Mouse (Mus musculus): ENCODE data around the gene Minos1. TPM values are rescaled to one million over a fixed set of nuclear protein-coding genes. Genes with fewer than 3 reads are reported as not detected.

Gene Minos1
- polyA plus RNA-seq, 1 experiment = 137 TPM

DNA sequence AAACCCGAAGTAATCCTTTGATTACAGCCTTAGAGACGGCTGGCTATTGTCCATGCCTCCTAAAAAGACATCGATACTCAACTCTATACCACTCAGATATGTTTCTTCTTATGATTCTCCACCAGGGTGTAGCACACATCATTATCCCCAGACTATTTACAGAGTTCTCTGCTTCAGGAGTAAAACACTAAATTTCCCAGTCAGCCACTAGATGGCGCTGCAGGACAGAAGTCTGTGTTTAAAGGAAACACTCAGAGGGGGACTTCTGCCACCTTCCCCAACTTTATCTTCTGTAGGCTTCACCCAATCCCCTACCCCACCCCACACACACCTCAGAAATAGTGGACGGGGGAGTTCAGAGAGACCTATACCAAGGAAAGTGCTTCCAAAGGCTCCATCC lies 44.9 kb downstream of the Minos1 start:
- Histone ChIP-seq H3K27me3 (ENCODE audit: control insufficient read depth, insufficient read depth, low read length, poor library complexity, severe bottlenecking) (no peaks in the 10 kb centered on the region), H3K4me1 (ENCODE audit: control insufficient read depth, insufficient read depth, low read length) (no peaks in the 10 kb centered on the region), H3K27ac (ENCODE audit: insufficient read depth, low read length) (no peak overlapping the region), H3K4me3 (ENCODE audit: low read depth, low read length) (no peak overlapping the region), H3K36me3 (ENCODE audit: control insufficient read depth, insufficient read depth, low read length, poor library complexity, severe bottlenecking) (no peaks in the 10 kb centered on the region), H3K9ac (ENCODE audit: low read depth, poor library complexity, severe bottlenecking) (no peak overlapping the region), H3K9me3 (replicated peaks; ENCODE audit: control insufficient read depth, insufficient read depth, low read length, poor library complexity, severe bottlenecking) (no peaks in the 10 kb centered on the region)
- TF ChIP-seq CTCF (IDR thresholded peaks at IDR 0.05; ENCODE audit: low read depth, low read length) (peak; percentile 34), POLR2A (IDR thresholded peaks at IDR 0.05; ENCODE audit: insufficient read depth, low read length) (no peak), EP300 (IDR thresholded peaks at IDR 0.05; ENCODE audit: insufficient read depth, low read depth, low read length) (no peak)

DNA sequence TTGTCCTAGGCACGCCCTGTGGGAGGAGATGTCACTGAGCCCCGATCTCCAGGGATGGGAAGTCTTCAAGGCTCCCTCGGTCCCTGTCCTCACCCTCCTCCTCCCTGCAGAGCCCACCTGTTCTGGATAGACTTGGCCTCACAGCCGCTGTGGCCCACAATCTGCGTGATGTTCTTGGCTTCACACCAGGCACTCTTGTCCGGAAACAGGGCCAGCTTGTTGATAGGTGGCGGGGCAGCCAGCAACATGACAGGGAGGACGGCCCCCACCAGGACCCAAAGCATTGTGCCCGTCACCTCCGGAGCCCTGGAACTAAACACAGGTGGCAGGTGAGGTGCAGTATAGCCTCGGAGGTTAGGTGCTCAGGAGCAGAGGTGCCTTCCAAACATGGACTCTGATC lies 45.6 kb downstream of the Minos1 start:
- Histone ChIP-seq H3K4me3 (ENCODE audit: low read depth, low read length) (no peak overlapping the region), H3K27ac (ENCODE audit: insufficient read depth, low read length) (no peak overlapping the region), H3K27me3 (ENCODE audit: control insufficient read depth, insufficient read depth, low read length, poor library complexity, severe bottlenecking) (no peaks in the 10 kb centered on the region), H3K9ac (ENCODE audit: low read depth, poor library complexity, severe bottlenecking) (no peak overlapping the region), H3K36me3 (ENCODE audit: control insufficient read depth, insufficient read depth, low read length, poor library complexity, severe bottlenecking) (no peaks in the 10 kb centered on the region), H3K9me3 (replicated peaks; ENCODE audit: control insufficient read depth, insufficient read depth, low read length, poor library complexity, severe bottlenecking) (no peaks in the 10 kb centered on the region), H3K4me1 (ENCODE audit: control insufficient read depth, insufficient read depth, low read length) (no peaks in the 10 kb centered on the region)
- TF ChIP-seq POLR2A (IDR thresholded peaks at IDR 0.05; ENCODE audit: insufficient read depth, low read length) = no peak
- no peak for TF ChIP-seq EP300 (IDR thresholded peaks at IDR 0.05; ENCODE audit: insufficient read depth, low read depth, low read length)
- no peak for TF ChIP-seq CTCF (IDR thresholded peaks at IDR 0.05; ENCODE audit: low read depth, low read length)

DNA sequence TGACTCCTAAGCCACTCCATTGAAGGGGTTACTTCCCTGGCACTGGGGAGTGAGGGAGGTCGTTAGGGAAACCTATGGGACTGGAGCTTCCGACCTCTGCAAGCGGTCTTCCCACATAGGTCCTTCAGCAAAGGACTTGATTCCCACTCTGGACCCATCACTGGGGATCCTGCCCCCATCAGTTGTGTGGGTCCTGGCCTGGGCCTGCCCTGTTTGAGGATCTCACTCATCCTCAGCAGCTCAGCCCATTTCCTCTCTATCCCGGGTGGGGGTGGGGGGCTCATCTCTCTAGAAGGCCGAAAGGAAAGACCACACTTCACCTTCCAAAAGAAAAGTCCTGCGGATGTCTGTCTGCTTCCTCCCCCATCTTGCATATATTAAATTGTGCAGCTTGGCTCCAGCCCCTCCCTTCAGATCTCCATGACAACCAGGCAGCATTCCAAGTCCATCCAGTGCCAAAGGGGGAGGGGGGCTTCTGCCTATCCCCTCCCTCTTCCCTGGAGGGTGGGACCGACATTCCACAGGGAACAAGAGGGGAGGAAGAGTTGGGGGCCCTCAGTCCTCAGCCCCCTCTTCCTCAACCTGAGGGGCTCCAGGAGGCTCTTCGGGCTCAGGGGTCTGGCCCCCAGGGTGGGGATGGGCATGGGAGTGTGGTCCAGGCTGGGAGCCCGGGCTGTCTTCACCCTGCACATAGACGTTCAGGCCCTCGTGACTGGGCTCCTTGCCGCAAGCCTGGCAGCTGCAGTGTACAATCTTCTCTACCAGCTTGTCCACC lies 47.9 kb downstream of the Minos1 start:
- H3K27me3 ChIP-seq (ENCODE audit: control insufficient read depth, insufficient read depth, low read length, poor library complexity, severe bottlenecking) = no peaks in the 10 kb centered on the region
- H3K9ac ChIP-seq (ENCODE audit: low read depth, poor library complexity, severe bottlenecking) = no peak overlapping the region
- H3K4me3 ChIP-seq (ENCODE audit: low read depth, low read length) = no peak overlapping the region
- H3K27ac ChIP-seq (ENCODE audit: insufficient read depth, low read length) = no peak overlapping the region
- no peaks in the 10 kb centered on the region for H3K36me3 ChIP-seq (ENCODE audit: control insufficient read depth, insufficient read depth, low read length, poor library complexity, severe bottlenecking)
- TF ChIP-seq POLR2A (IDR thresholded peaks at IDR 0.05; ENCODE audit: insufficient read depth, low read length) (no peak), EP300 (IDR thresholded peaks at IDR 0.05; ENCODE audit: insufficient read depth, low read depth, low read length) (no peak), CTCF (IDR thresholded peaks at IDR 0.05; ENCODE audit: low read depth, low read length) (no peak)
- H3K4me1 ChIP-seq (ENCODE audit: control insufficient read depth, insufficient read depth, low read length) = no peaks in the 10 kb centered on the region
- H3K9me3 ChIP-seq (replicated peaks; ENCODE audit: control insufficient read depth, insufficient read depth, low read length, poor library complexity, severe bottlenecking) = no peaks in the 10 kb centered on the region

DNA sequence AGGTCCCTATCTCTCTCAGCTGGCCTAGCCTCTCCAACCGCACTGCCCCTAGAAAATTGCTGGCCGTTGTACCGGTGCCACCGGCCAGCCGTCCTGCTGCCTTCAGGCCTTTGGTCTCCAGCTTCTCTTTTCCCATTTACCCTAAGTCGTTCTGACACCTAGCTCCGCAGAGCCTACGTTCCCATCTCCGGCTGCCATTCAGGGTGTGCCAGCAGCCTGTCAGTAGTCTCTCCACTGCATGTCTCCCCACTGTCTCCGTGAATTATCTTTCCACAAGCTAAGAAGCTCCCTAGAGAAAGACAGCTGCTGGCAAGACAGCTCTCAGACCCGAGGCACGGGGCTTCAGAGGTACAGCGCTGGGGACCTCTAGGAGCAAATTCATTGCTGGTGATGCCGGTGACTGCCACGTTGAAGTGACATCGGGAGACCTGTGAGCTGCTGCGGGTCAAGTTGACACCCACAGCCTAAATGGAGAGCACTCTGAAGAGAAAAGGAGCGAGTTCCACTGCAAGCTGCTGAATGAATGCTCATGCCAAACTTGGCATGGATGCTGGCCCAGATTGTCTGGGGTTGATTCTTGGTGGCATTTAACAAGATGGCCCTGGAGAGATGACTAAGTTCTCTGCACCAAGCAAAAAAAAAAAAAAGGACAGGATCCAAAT lies 49.5 kb downstream of the Minos1 start:
- Histone ChIP-seq H3K9me3 (replicated peaks; ENCODE audit: control insufficient read depth, insufficient read depth, low read length, poor library complexity, severe bottlenecking) (no peaks in the 10 kb centered on the region), H3K4me3 (ENCODE audit: low read depth, low read length) (no peak overlapping the region), H3K27me3 (ENCODE audit: control insufficient read depth, insufficient read depth, low read length, poor library complexity, severe bottlenecking) (no peaks in the 10 kb centered on the region), H3K4me1 (ENCODE audit: control insufficient read depth, insufficient read depth, low read length) (no peaks in the 10 kb centered on the region), H3K36me3 (ENCODE audit: control insufficient read depth, insufficient read depth, low read length, poor library complexity, severe bottlenecking) (no peaks in the 10 kb centered on the region), H3K9ac (ENCODE audit: low read depth, poor library complexity, severe bottlenecking) (no peak overlapping the region), H3K27ac (ENCODE audit: insufficient read depth, low read length) (no peak overlapping the region)
- TF ChIP-seq EP300 (IDR thresholded peaks at IDR 0.05; ENCODE audit: insufficient read depth, low read depth, low read length) (no peak), POLR2A (IDR thresholded peaks at IDR 0.05; ENCODE audit: insufficient read depth, low read length) (no peak), CTCF (IDR thresholded peaks at IDR 0.05; ENCODE audit: low read depth, low read length) (no peak)

DNA sequence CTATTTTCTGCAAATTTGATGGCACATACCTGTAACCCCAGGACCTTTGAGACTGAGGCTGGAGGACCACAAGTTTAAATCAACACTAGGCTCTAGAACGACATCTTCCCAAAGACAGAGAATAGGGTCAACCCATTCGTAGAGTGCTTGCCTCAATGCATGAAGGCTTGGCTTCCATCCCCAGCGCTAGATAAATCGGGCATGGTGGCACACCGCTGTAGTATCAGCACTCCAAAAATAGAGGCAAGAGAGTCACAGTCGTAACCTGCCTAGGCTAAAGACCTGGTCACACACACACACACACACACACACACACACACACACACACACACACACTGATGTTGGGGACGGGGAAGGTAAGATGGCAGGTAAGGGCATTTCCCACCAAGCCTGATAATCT lies 50.7 kb downstream of the Minos1 start:
- Histone ChIP-seq H3K27me3 (ENCODE audit: control insufficient read depth, insufficient read depth, low read length, poor library complexity, severe bottlenecking) (no peaks in the 10 kb centered on the region), H3K4me1 (ENCODE audit: control insufficient read depth, insufficient read depth, low read length) (no peaks in the 10 kb centered on the region), H3K4me3 (ENCODE audit: low read depth, low read length) (no peak overlapping the region), H3K9me3 (replicated peaks; ENCODE audit: control insufficient read depth, insufficient read depth, low read length, poor library complexity, severe bottlenecking) (no peaks in the 10 kb centered on the region), H3K36me3 (ENCODE audit: control insufficient read depth, insufficient read depth, low read length, poor library complexity, severe bottlenecking) (no peaks in the 10 kb centered on the region), H3K9ac (ENCODE audit: low read depth, poor library complexity, severe bottlenecking) (no peak overlapping the region), H3K27ac (ENCODE audit: insufficient read depth, low read length) (no peak overlapping the region)
- TF ChIP-seq POLR2A (IDR thresholded peaks at IDR 0.05; ENCODE audit: insufficient read depth, low read length) (no peak), EP300 (IDR thresholded peaks at IDR 0.05; ENCODE audit: insufficient read depth, low read depth, low read length) (no peak), CTCF (IDR thresholded peaks at IDR 0.05; ENCODE audit: low read depth, low read length) (no peak)

DNA sequence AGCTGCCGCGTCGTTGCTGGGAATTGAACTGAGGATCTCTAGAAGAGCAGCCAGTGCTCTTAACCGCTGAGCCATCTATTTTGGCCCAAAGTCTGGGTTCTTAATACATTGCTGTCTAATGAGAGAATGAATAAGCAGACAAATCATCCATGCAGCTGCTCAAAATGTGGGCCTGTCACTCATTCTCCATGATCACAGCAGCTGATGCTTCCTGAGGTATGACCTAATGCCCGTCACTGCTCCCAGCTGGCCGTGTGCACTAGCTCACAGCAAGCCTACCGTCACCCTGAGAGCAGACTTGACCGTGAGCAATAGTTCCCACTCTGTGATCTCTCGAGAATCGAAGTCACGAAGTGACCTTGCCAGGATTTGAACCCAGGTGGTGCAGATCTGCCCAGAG lies 51.5 kb downstream of the Minos1 start:
- Histone ChIP-seq H3K9ac (ENCODE audit: low read depth, poor library complexity, severe bottlenecking) (no peak overlapping the region), H3K27me3 (ENCODE audit: control insufficient read depth, insufficient read depth, low read length, poor library complexity, severe bottlenecking) (no peaks in the 10 kb centered on the region), H3K4me3 (ENCODE audit: low read depth, low read length) (no peak overlapping the region), H3K36me3 (ENCODE audit: control insufficient read depth, insufficient read depth, low read length, poor library complexity, severe bottlenecking) (no peaks in the 10 kb centered on the region), H3K27ac (ENCODE audit: insufficient read depth, low read length) (no peak overlapping the region), H3K9me3 (replicated peaks; ENCODE audit: control insufficient read depth, insufficient read depth, low read length, poor library complexity, severe bottlenecking) (no peaks in the 10 kb centered on the region), H3K4me1 (ENCODE audit: control insufficient read depth, insufficient read depth, low read length) (no peaks in the 10 kb centered on the region)
- TF ChIP-seq POLR2A (IDR thresholded peaks at IDR 0.05; ENCODE audit: insufficient read depth, low read length) (no peak), EP300 (IDR thresholded peaks at IDR 0.05; ENCODE audit: insufficient read depth, low read depth, low read length) (no peak), CTCF (IDR thresholded peaks at IDR 0.05; ENCODE audit: low read depth, low read length) (no peak)

Data from ES-Bruce4 (cell line).